Mouse (Mus musculus) G1E (cell line): Measurements from ENCODE around the gene Sptlc2.

Experiments
- CTCF ChIP-seq: IDR thresholded peaks from 2 replicates; pipeline ENCODE4 v1.5.1; 2012; ENCODE audit warnings: low read depth, low read length, inconsistent platforms, mixed read lengths
- GATA1 ChIP-seq: IDR thresholded peaks from 2 replicates; pipeline ENCODE4 v1.6.1; 2012; ENCODE audit warnings: borderline replicate concordance, low read length, inconsistent platforms, mixed read lengths
- GATA2 ChIP-seq: IDR thresholded peaks from 2 replicates; pipeline ENCODE4 v1.6.1; 2012; ENCODE audit warnings: low read depth, low read length, inconsistent platforms, borderline replicate concordance
- POLR2AphosphoS5 ChIP-seq: IDR thresholded peaks from 2 replicates; pipeline ENCODE4 v1.6.1; 2012; ENCODE audit warnings: low read depth, low read length, inconsistent platforms; ENCODE audit not compliant: insufficient replicate concordance
- TAL1 ChIP-seq: conservative IDR thresholded peaks from 2 replicates; pipeline ENCODE4 v1.6.1; 2012; ENCODE audit warnings: low read depth, low read length, inconsistent platforms, mixed read lengths

GRCm38 (mm10) chr12:87305767-87306583, 82.2 kb downstream of the Sptlc2 start:
- no peak for TF ChIP-seq CTCF
- TF ChIP-seq TAL1: no peak
- TF ChIP-seq GATA2: no peak
- no peak for TF ChIP-seq POLR2AphosphoS5
- TF ChIP-seq GATA1: no peak
